Mouse (Mus musculus): ENCODE measurements around the gene Zdhhc18.

Zdhhc18 gene

DNA sequence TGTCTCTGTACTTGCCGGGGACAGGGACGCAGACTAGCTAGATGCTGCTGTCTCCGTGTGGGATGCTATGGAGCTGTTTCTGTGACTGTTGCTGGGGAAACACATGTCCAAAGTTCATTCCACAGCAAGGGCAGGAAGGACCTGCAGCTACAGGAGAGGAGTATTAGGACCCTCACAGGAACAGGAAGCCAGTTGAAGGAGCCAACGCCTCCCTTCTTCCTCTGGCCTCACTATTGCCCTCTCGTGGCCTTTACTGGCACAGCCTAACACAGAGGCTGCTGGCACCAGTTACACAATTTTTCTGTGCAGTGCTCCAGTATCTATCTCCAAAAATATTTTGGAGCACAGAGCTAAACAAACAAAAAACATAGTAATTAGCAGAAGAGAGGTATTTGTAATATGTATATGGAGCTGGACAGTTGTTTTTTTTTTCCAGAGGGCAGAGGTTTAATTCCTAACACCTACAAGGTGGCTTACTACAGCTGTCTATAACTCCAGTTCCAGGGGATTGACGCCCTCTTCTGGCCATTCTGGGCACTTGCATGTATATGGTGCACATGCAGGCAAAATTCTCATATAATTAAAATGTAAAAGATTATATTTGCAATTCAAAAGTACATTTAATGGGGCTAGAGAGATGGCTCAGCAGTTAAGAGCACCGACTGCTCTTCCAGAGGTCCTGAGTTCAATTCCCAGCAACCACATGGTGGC, at the start of gene Zdhhc18:
Gene Zdhhc18, minus strand, starts transcription at position 166 of the 711 bp plus-strand sequence.
- peak; percentile 81 for DNase-seq

DNA sequence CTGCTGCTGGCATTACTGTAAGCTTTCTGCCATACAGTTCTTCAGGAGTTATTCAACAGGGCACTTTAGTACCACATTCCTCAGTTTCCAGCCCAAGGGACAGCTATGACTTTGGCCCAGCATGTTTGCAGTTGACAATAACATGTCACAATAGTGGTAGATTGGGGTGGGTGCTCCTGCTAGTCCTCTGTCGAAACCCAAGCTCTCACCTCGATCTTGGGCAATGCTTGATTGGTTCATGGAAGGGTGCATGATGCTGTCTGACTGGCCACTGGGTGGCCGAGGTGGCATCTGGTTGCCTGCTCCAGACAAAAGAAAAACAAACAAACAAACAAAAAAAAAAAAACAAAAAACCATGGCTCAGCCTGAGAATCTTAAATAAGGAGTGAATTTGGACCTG, 45.4 kb upstream of the Zdhhc18 start:
- no peak for DNase-seq

DNA sequence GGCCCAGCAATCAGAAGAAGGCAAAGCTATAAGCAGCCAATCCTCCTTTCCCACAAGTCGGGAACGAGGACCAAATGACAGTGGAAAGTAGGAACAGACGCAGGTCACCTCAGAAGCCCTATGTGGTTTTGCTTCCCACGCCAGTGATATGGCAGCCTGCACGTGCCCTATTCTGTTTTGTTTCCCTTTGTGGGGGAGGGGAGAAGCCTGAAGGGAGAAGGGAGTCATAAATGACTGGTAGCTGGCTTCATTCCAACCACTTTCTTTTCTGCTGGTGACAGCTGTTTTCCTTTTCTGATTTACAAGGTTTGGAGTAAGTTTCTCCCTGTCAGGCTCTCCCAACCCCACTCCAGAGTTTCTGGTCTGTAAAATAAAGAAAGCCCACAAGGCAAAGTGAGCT, 40.3 kb upstream of the Zdhhc18 start:
- no peak for DNase-seq

DNA sequence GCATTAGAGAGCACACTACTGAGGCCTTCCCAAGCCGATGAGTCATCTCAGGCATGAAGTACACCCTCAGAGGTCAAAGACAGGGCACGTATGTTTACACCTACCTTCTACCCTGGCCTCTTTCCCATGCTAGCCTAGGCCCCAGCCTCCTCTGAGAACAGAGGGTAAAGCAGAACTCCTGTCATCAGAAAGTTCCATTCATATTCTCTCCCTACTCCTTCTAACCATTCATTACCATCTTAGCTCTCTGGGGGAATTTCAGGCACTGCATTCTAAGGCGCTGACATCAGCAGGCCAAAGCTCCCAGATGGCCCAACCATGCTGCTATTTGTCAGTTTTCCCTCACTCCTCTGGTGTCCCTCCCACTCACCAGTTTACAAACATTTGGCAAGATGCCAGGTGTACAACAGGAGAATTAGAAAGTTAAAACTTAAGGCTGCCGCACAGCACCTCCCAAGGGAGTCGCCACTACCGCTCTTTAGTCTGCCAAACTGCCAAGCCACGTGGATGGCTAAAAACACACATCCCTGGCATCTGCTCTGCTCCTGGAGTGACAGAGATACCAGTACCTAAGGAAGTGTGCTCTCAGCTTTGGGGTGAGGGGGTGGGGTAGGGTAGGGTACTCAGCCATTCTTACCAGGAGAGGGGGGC, 38.6 kb upstream of the Zdhhc18 start:
- DNase-seq: no peak

DNA sequence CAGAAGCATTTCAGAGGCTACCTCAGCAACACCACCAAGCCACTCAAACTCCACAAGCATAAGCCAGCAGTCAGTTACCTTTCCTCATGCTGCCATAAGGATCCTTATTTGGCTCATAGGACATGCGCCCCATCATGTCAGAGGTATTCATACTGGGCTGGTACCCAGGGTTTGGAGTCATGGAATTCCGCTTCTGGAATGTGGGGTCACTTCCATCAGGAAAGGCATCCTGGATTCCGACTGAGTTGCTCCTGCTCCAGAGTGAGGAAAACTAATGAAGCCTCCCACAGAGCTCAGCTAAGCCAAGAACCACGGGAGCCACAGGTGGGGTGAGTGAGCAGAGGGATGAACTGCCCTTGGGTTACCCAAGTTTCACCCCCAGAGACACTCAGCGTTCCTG, 37.2 kb upstream of the Zdhhc18 start:
- no peak for DNase-seq

DNA sequence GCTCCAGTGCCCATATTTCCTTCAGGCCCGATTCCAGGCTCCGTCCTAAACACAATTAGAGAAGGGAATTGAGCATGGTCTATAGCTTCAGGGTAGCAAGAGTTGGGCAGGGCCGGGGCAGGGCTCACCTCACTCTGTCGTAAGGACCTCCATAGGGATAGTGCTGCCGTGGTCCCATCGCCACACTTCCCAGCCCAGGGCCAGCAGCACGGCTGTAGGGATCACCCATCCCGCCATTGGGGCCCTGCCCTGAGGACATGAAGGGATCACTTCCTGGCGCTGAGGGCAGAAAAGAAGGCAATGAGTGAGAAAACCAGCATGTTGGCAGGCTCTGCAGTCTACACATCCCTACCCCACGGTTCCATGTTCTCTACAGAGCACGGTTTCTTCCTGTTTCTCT, 36.6 kb upstream of the Zdhhc18 start:
- DNase-seq: no peak

DNA sequence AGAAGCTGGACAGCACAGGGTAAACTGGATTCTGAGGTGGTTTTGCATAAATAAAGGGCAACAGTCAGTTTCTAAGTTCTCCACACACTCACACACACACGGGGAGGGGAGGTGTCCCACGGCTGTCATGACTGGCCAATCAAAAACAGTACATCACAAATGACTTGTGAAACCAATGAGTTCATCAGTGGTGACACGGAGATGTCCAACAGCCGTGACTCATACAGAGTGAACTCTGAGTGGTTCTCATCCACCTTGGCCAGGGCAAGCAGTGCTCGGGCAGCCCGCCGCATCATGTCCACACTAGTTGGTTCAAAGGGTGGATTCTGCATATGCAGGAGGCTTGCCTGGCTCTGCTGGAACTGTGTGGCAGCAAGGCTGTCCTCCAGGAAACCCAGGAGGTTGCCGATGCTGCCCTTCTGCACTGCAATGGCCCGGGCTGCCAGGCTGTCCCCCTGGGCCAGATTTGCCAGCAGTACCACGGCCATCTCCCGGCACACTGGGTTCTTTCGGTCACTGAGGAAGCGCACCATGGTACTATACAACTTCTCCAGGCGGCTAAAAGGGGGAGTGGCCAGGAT, 30.3 kb upstream of the Zdhhc18 start:
- no peak for DNase-seq

DNA sequence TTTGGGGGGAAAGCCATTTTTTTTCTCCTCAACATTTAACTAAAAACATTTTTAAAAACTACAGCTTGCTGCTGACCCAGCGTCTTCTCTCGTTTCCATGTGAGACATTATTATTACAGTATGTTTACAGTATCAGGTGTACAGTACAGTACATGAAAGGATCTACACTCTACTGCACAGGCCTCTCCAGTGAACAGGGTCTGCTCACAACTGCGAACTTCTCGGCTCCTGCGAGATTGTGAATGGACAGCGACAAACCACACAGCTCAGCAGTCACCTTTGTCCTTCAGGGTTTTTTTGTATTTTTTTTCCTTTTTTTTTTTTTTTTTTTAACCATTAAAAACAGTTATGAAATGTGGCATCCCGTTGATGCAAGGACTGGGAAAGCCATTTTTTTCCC, 29.7 kb upstream of the Zdhhc18 start:
- DNase-seq: no peak

DNA sequence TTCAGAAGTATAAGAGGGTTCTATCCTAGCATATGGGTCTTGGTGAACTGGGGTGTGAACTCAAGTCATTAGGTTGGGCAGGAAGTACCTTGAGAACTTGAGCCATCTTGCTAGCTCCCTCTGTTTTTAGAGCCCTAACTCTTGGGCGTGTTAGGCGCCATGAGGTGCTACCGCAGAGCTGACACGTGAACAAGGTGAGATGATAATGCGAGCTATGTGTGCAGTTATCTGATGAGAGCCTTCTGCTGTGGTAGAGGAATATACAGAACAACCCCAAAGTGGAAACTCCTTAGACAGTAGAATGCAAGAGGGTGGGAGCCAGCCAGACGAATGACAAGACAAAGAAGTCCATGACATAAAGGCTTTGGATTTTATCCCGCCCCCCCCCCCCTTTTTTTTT, 27.3 kb upstream of the Zdhhc18 start:
- no peak for DNase-seq

DNA sequence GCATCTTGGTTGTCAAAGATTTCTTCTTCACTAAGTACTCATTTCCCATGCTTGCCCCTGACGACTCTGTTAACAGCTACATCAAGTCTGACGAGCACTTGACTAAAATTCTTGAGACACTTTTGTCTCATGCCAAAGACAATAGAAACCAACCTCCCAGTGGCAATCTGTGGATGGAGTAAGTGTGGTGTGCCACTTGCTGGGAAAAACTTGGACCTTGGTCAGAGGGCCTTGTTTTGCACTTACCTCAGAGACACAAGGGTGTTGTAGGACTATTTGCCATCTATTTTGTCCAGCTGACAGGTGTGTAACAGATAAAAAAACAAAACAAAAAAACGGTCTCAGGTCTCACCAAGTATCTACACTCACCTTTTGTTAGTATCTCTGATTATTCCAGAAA, 26.2 kb upstream of the Zdhhc18 start:
- no peak for DNase-seq

DNA sequence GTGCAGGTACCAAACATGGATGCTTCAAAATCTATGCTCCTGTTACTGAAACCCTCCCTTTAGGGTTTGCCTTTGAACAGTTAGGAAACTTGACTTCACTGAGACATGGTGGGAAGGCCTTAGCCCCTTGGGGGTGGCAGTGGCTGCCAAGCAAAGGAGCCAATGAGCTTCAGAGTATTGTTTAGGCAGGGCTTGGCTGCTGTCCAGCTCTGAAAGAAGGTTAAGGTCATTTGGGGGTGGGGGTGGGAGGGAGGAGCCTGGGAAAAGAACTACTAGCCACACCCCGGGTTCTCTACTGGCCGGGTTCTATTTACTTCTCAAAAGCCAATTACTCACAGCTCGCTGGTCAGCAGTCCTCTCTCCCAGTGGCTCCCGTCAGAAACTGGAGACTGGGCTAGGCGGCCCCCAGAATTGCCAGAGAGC, 25.7 kb upstream of the Zdhhc18 start:
- DNase-seq: peak; percentile 71

DNA sequence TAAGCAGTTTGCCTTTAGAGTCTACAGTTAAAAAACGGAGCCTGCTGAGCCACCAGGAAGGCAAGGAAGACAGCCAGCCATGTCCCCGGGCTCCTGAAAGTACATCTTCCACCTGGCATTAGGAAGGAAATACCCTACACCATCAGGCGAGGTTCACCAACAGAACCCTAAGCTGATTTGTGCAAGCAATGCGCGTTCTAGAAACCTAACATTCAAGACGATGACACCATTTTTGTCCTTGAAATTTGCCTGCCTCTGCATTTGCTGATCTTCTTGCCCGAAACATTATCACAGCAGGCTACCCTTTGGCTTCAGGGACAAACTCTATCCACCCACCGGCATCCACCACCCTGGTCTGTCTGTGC, 24.4 kb upstream of the Zdhhc18 start:
- DNase-seq: no peak

DNA sequence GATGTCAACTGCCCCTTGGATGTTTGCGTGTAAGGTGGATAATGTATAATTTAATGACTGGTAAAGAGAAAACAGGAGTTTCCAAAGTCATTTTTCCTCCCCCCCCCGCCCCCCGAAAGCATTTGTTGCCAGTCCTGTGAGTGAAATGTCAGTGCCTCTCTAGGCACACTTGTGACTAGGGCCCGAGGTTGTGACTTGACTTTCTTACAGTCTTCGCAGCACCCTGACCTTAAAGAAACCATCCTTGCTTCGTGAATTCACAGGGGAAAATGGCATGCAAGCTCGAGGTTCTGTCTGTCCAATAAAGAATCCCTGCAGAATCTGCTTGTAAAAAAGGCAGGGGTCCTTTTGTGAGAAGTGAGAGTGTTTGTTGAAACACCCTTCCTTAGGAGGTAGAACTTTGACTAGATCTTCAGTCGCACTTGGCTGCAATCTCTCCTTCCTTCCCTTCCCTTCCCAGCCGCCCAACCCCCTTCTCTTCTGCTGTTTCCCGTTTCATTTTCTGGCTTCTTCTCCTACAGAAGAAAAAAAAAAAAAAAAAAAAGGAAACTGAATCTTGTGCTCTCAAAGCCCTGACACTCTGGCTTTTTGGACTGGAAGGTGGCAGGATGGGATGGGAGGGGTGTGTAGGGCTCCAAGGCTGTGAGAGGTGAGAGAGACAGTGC, 23.8 kb upstream of the Zdhhc18 start:
- peak; percentile 45 for DNase-seq

DNA sequence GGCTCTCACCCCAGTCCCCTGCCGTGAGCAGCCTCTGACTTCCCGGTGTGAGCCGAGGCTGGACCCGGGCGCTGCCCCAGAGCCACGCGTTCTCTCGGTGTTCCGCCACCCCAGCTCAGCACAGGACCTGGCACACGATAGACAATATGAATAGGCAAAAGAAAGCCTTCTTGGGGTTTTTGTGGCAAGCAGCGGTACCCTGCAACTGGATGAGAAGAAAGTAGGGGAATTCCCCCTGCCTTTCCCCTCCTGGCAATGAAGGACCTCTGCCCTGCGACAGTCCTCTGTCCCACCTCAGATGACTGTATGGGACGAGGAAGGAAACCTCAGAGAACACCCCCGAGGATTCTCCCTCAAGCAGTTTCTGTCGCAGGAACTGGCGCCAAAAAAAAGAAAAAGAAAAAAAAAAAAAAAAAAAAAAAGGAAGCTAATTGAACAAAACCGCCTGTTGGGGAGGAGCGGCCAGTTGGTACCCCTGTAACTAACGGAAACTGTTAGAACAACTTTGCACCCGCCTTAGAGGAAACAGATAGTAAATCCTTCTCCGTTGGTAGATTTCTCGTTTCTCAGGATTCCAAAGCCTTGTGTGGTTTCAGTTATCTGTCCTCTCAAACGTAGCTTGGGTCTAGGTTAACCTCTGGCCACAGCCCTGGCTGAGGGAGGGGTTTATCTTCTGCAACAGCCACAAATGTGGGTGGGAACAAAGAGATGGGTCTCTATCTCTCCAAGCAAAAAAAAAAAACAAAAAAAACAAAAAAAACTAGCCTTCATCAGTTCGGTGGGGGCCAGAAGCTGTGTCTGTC, 23.1 kb upstream of the Zdhhc18 start:
- peak; percentile 82 for DNase-seq

DNA sequence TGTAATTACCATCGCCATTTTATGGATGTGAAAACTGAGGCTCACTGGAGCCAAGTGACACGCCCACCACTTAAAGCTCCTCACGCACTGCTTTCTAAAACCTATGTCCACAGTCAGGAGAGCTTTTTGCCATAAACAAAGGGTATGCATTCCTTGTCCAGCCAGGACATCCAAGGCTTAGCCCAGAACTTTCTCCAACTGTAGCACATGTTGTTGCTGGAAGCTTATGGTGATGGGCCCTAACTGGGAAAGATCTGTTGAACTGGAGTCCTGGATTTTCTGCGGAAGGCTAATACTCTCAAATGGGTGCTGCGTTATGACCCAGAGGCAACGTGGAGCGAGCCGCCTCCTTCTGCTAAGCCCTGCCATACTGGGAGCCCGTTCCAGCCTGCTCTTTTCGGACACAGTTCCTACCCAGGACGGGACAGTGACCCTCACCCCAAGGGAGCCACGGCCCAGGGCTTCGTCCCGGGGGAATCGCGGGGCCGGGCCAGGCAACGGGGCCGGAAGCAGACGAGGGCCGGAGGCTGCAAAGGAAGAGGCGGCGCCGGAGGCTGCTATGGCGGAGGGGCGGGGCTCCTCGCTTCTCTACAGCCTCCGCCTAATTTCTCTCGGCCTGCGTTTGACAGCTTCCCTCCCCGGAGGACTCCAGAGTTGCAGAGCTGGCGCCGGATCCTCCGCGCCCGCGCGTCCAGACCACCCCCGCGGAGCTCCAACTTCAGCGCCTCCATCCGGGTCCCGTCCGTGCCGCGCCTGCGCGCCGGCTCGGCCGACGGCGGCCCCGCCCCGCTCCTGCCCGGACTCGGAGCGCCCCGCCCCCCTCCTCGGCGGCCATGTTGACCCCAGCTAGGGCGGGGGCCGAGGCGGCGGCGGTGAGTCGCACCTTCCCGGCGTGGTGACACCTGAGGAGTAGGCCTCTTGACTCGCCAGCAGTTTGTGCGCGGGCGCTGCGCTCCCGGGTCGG, 22.2 kb upstream of the Zdhhc18 start, which contains the start of gene Pigv:
Gene Pigv, minus strand, starts transcription at position 767 of the 964 bp plus-strand sequence.
- DNase-seq: peak; percentile 95

DNA sequence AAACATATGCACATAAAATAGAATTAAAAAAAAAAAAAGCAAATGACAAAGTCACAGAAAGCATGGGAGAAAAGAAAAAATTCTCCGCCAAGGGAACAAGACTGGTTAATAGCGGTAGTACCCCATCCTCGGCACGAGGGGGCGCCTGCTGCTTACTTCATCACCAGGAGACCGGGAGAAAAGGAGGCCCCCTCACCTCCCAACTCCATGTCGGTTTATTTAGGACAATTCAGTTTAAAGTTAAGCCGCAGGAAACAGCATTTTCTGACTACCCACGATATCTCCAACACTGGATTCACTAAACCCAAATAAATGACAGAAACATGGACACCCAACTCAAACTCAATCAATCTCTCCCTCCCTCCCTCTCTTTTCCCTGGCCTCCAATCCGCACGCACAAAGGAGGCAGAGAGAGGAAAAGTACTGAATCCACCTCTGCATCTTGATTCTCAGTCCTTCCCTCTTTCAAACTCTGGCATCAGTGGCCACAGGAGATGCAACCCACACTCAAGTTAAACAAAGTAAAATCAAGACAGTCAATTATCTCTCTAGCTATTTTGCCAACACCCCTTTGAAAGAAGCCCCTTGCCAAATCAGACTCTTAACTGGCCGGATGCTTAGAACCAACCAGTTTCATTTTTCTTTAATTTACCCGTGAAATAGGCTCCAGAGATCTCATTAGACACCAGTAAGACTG, 21.4 kb upstream of the Zdhhc18 start:
- peak; percentile 88 for DNase-seq

DNA sequence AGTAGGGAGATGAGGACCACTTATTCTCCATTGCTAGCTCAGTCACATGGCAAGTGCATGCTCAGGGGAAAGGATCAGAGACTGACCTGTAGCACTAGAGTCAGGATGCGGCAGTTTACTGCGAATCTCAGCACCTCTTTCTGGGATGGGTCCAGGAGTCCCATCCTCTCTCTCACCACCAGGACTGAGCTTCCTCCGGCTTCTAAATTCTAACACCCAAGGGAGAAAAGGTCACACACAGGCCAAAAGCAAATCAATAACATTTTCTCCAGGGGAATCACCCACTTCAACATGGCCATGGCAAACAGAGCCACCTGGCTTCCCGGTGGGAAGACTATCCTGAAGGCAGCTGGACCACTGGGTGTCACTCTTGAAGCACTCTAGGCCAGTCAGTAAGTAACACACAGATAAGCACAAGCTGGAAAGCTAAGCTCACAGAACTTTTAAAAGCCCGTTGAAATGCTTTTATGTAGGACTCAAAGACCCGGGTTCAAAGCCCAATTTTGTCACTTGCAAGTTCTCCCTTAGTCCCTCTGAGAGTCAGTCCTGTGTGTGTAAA, 19.8 kb upstream of the Zdhhc18 start:
- no peak for DNase-seq

DNA sequence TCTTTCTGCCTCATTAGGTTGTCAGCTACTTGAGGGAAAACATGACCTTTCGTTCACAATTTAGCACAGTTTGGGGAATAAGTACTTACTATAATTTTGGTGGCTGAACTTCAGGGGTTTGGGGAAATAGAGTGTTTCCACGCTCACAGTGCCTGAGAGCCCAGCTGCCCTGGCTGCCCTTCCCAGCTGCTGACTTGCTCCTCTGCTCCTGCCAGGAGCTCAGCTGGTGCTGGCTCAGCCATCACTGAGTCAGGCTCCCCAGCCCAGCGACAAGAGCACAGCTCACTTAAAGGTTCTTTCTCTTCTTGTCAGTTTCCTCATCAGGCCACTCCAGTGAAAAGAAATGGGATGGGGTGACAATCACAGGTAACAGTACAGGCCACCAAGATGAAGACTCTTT, 18.6 kb upstream of the Zdhhc18 start:
- no peak for DNase-seq

DNA sequence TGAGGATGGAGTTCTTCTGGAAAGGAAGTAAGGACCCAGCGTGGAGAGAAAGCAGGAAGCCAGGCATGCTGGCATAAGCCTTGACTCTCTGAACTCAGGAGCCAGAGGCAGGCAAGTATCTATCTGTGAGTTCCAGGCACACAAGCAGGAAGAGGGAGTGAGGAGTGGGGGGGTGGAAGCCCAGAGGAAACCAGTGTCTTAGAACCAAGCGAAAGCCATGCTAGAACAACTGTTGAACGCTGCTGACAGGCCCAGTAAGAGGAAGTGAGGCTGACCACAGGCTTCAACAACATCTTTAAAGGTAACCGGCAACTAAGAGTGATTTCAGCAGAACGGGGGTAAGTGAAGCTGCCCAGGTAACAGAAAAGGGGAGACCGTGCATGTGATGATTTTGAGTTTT, 16.2 kb upstream of the Zdhhc18 start:
- no peak for DNase-seq

DNA sequence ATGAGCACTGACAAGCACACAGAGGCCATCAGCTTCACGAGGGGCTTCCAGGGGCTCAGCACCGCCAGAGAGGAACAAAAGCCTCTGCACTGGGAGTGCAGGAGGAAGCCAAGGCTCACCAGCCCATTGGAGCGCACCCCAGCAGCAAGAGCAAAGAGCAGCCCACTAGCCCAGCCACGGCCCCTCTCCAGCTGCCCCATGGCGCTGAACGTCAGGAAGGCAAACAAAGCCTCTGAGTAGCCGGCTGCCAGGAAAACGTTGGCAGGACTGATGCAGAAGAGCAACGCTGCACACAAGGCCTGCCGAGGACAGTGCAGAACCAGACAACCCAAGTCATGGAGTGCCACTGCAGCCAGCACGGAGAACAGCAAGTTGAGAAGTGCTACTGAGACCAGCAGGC, 15.2 kb upstream of the Zdhhc18 start:
- no peak for DNase-seq

DNA sequence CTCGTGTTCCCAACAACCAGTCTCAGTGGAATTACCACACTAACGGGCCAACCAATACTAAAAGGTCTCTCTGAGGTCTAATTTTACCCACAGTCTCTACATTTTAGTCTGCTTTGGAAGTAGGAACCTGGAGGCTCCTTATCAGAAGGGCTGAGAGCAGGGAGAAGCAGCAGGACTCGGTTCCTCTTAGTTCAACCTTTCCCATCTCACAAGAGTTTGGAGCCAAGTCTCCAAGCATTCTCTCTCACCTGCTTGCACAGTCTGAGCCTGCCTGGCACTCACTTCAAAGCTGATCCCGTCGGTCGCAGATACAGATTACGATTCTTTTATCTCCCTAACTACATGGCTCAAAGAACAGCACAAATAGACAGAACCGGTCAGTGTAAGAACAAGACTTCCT, 13.0 kb upstream of the Zdhhc18 start:
- DNase-seq: no peak
